Mouse (Mus musculus) midbrain, postnatal 0 days (tissue): ENCODE results near the gene Itpk1. TPM values are rescaled to one million over a fixed set of nuclear protein-coding genes. Genes with fewer than 3 reads are reported as not detected.

Experiments used
- ATAC-seq: fragments of 200-750 bp; cut with Nextera tagmentation; 2 replicates; pipeline ENCODE4 v1.8.0; 2017; ENCODE audit warnings: moderate number of reproducible peaks, mild to moderate bottlenecking, moderate TSS enrichment, moderate library complexity; ENCODE audit not compliant: low FRiP score
- DNase-seq: peaks from one replicate; pipeline ENCODE4 v3.0.0-alpha.2; 2015; ENCODE audit warnings: low spot score
- H3K27ac ChIP-seq: fragments of 300-500 bp; sonication (generic); 2 replicates; pipeline ENCODE4 v1.5.1; 2014; ENCODE audit warnings: low read depth, mild to moderate bottlenecking, low read length, mixed read lengths
- H3K27me3 ChIP-seq: fragments of 300-500 bp; sonication (generic); 2 replicates; pipeline ENCODE4 v1.6.1; 2014; ENCODE audit warnings: low read length, control low read depth, mixed read lengths; ENCODE audit not compliant: insufficient read depth
- H3K36me3 ChIP-seq: fragments of 300-500 bp; sonication (generic); 2 replicates; pipeline ENCODE4 v1.6.1; 2014; ENCODE audit warnings: low read length, control low read depth, mixed read lengths; ENCODE audit not compliant: insufficient read depth
- H3K4me1 ChIP-seq: fragments of 300-500 bp; sonication (generic); 2 replicates; pipeline ENCODE4 v1.6.1; 2014; ENCODE audit warnings: mild to moderate bottlenecking, control low read depth, antibody characterized with exemption, low read length, mixed read lengths; ENCODE audit not compliant: insufficient read depth
- H3K4me2 ChIP-seq: fragments of 300-500 bp; sonication (generic); 2 replicates; pipeline ENCODE4 v1.6.1; 2014; ENCODE audit warnings: low read depth, mild to moderate bottlenecking, low read length, mixed read lengths; ENCODE audit not compliant: poor library complexity, severe bottlenecking
- H3K4me3 ChIP-seq: fragments of 300-500 bp; sonication (generic); 2 replicates; pipeline ENCODE4 v1.5.1; 2014; ENCODE audit warnings: low read depth, mild to moderate bottlenecking, low read length, moderate library complexity
- H3K9ac ChIP-seq: fragments of 300-500 bp; sonication (generic); replicated peaks from 2 replicates; pipeline ENCODE4 v1.6.1; 2014; ENCODE audit warnings: mild to moderate bottlenecking, low read length, moderate library complexity, mixed read lengths; ENCODE audit not compliant: poor library complexity, severe bottlenecking
- H3K9me3 ChIP-seq: fragments of 300-500 bp; sonication (generic); 2 replicates; pipeline ENCODE4 v1.6.1; 2016; ENCODE audit warnings: low read length, control low read depth
- CTCF ChIP-seq: IDR thresholded peaks from 2 replicates; pipeline ENCODE4 v1.5.1; 2016; ENCODE audit warnings: antibody characterized with exemption, mild to moderate bottlenecking
- WGBS: fragments of 180-500 bp; shearing (Covaris S2); extraction: QIAGEN DNeasy Blood & Tissue Kit; methylation state at CpG from one replicate; pipeline ENCODE4 v1.1.7; 2014; 5-methylcytosine and 5-hydroxymethylcytosine counted together
- polyA plus RNA-seq: library from polyadenylated mRNA; unstranded; fragments of >200 nt; fragmentation: Nextera tagmentation; extraction: Ambion mirVana; gene quantifications from 2 replicates; pipeline ENCODE4 v1.2.1, GENCODE M21; 2015
- total RNA-seq: library from RNA; depleted of rRNA; stranded (reverse); fragments of >200 nt; gene quantifications from 2 replicates; pipeline ENCODE4 v1.2.3, GENCODE M21; 2014

Gene Itpk1
- total and polyA plus RNA-seq, 2 experiments from 2014 or later = 39.0 to 66.6 TPM

DNA sequence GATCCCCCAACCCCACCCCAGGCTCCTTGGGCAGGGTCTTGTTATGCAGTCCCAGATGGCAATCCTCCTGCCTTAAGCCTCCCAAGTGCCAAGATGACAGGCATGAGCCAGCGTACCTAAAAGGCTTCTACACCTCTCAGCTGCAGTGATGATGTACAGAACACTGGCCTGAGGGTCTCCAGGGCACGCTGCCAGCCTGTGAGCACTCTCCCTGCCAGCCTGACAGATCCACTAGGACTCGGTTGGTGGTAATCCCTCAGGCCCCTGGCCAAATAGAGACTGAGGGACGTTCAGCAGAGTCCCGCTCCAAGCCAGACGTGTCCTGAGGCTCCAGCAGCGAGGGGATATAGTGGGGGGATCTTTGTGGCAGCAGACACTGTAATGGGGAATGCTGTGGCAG, 131.7 kb downstream of the Itpk1 start:
- no peak overlapping the region for H3K4me3 ChIP-seq
- 48% methylated on average over 7 of the region's 7 CpGs for WGBS
- no peak for ATAC-seq

DNA sequence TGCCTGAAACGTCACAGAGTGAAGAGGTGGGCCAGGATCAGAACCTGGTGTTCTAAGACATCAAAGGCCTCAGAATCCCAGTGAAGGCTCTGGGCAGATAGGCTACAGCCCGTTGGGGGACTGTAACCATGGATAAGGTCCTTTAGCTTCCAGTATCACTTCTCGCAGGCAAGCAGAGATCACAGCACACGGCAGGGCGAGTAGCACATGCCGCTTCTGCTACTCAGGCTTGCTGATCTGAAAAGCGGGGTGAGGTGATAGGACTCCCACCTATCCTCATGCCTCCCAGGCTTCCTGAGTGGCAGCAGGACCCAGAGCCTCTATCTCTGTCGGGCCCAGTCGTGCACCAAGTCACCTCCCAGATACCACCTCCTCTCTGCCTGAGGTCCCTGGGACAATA, 133.1 kb downstream of the Itpk1 start:
- TF ChIP-seq CTCF = no peak
- 87% methylated on average over 9 of the region's 9 CpGs for WGBS
- no peak for ATAC-seq
- Histone ChIP-seq H3K9me3 (no peaks in the 10 kb centered on the region), H3K27me3 (no peaks in the 10 kb centered on the region), H3K36me3 (peaks cover 15% of the 10 kb centered on the region; the same call in 1 of the 2 replicates), H3K4me3 (no peak overlapping the region), H3K9ac (no peak overlapping the region), H3K4me2 (no peak overlapping the region), H3K4me1 (no peaks in the 10 kb centered on the region), H3K27ac (no peak overlapping the region)
- no peak for DNase-seq

More for the DNA sequence above, 131.7 kb downstream of the Itpk1 start:
- Histone ChIP-seq H3K36me3 (peaks cover 24% of the 10 kb centered on the region; the same call in 1 of the 2 replicates), H3K4me2 (no peak overlapping the region), H3K9ac (no peak overlapping the region), H3K9me3 (no peaks in the 10 kb centered on the region), H3K27me3 (no peaks in the 10 kb centered on the region), H3K4me1 (no peaks in the 10 kb centered on the region), H3K27ac (no peak overlapping the region)
- no peak for TF ChIP-seq CTCF
- DNase-seq = no peak

DNA sequence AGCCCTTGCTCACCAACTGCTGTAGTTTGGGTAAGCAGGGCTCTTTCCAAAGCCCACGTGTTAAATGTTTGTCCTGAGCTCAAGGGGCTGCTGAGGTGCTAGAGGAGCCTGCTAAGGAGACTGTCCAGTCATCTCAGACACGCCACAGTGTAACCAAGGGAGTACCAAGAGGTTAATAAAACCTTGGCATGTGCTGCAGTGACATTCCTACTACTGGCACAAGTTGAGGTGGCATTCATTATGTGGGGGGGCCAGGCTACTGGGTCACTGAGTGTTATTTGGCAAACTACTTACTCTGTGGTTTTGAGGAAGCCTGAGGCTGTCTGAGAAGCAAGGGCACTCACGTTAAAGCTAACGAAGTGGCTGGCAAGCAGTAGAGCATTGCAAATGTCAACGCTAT, 134.0 kb downstream of the Itpk1 start:
- no peaks in the 10 kb centered on the region for H3K27me3 ChIP-seq

GRCm38 (mm10) chr12:102570111-102570510, 134.6 kb downstream of the Itpk1 start:
- TF ChIP-seq CTCF = no peak

More for the DNA sequence above, 134.0 kb downstream of the Itpk1 start:
- H3K4me3 ChIP-seq = no peak overlapping the region
- no peak for DNase-seq
- no peak for TF ChIP-seq CTCF
- no peak for ATAC-seq
- H3K36me3 ChIP-seq = peaks cover 15% of the 10 kb centered on the region; the same call in 1 of the 2 replicates
- no peak overlapping the region for H3K27ac ChIP-seq
- H3K4me1 ChIP-seq = no peaks in the 10 kb centered on the region
- H3K9me3 ChIP-seq = no peaks in the 10 kb centered on the region
- H3K4me2 ChIP-seq = no peak overlapping the region
- WGBS = 72% methylated on average over 5 of the region's 5 CpGs
- no peak overlapping the region for H3K9ac ChIP-seq

GRCm38 (mm10) chr12:102568219-102568618, 136.5 kb downstream of the Itpk1 start:
- Histone ChIP-seq H3K4me3 (no peak overlapping the region), H3K4me1 (no peaks in the 10 kb centered on the region), H3K9me3 (no peaks in the 10 kb centered on the region), H3K36me3 (peaks cover 23% of the 10 kb centered on the region), H3K27ac (no peak overlapping the region), H3K9ac (no peak overlapping the region), H3K4me2 (no peak overlapping the region), H3K27me3 (no peaks in the 10 kb centered on the region)
- no peak for TF ChIP-seq CTCF
- no peak for ATAC-seq
- no peak for DNase-seq
- WGBS = 76% methylated on average over 7 of the region's 7 CpGs

More at GRCm38 (mm10) chr12:102570111-102570510, 134.6 kb downstream of the Itpk1 start:
- no peak for ATAC-seq
- Histone ChIP-seq H3K36me3 (peaks cover 15% of the 10 kb centered on the region; the same call in 1 of the 2 replicates), H3K27ac (no peak overlapping the region), H3K9me3 (no peaks in the 10 kb centered on the region), H3K4me3 (no peak overlapping the region), H3K27me3 (no peaks in the 10 kb centered on the region), H3K4me1 (no peaks in the 10 kb centered on the region), H3K4me2 (no peak overlapping the region), H3K9ac (no peak overlapping the region)
- DNase-seq = no peak
- WGBS = 88% methylated on average over 13 of the region's 13 CpGs

DNA sequence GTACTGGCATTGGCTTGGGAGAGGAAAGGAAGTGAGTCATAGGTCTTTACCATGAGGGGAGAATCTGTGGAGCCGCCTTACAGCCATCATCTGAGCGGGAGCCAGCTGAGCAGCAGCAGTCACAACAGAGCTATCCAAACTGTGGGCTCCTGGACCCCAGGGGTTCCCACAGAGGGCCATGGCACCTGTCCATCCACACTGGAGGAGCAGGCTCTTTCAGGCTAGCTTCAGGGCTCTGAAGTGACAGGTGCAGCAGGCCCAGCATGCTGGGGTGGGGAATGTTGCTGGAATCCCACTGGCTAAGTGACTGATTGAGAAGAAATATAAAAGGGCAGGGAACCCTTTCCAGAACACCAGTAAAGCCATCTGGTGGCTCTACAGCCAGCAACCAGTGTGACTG, 137.8 kb downstream of the Itpk1 start:
- TF ChIP-seq CTCF = no peak
- H3K4me3 ChIP-seq = no peak overlapping the region
- H3K36me3 ChIP-seq = peaks cover 32% of the 10 kb centered on the region
- no peak overlapping the region for H3K4me2 ChIP-seq
- H3K27me3 ChIP-seq = no peaks in the 10 kb centered on the region
- ATAC-seq (no peak), DNase-seq (peak; percentile 42)
- H3K9me3 ChIP-seq = no peaks in the 10 kb centered on the region
- no peak overlapping the region for H3K9ac ChIP-seq
- 84% methylated on average over 2 of the region's 2 CpGs for WGBS
- H3K27ac ChIP-seq = no peak overlapping the region
- H3K4me1 ChIP-seq = no peaks in the 10 kb centered on the region
